Mouse (Mus musculus): Measurements from ENCODE around the gene Clps. TPM values are rescaled to one million over a fixed set of nuclear protein-coding genes. Genes with fewer than 3 reads are reported as not detected.

Gene Clps
- 0.31 TPM in 1 of 2 replicates, not detected in the other for polyA plus RNA-seq (2016; fragmentation: Nextera tagmentation; extraction: Ambion mirVana)

DNA sequence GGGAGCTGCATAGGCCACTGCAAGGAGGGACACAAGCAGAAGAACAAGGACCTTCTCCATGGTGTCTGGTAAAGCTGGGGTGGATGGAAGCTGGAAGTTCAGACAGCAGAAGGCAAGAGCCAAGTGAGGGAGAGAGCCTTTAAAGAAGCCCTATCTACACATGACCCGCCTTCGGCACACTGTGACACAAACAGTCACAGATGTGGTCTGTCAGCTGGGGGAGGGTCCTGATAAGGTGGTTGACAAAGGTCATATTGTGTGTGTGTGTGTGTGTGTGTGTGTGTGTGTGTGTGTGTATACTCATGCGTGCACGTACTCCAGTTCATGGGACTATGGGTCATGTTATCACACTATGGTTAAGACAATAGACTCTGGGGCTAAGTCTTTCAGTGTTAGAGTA lies at the start of gene Clps:
Gene Clps, minus strand, starts transcription at position 169 of the 400 bp plus-strand sequence.
- no peak within 1 kb of the TSS for H3K4me3 ChIP-seq
- no peaks in the 10 kb centered on the region for H3K9me3 ChIP-seq (replicated peaks)
- no peak within 1 kb of the TSS for H3K27ac ChIP-seq (ENCODE audit: poor library complexity, severe bottlenecking)
- H3K27me3 ChIP-seq (replicated peaks), result no peaks in the 10 kb centered on the region
- peaks cover 5% of the 10 kb centered on the region; the same call in 1 of the 2 replicates for H3K4me1 ChIP-seq (replicated peaks)
- no peak for ATAC-seq (ENCODE audit: insufficient number of reproducible peaks, low FRiP score)
- no peak within 1 kb of the TSS for H3K4me2 ChIP-seq
- no peaks in the 10 kb centered on the region for H3K36me3 ChIP-seq
- 60% methylated on average over 4 of the region's 4 CpGs for WGBS
- no peak within 1 kb of the TSS for H3K9ac ChIP-seq

DNA sequence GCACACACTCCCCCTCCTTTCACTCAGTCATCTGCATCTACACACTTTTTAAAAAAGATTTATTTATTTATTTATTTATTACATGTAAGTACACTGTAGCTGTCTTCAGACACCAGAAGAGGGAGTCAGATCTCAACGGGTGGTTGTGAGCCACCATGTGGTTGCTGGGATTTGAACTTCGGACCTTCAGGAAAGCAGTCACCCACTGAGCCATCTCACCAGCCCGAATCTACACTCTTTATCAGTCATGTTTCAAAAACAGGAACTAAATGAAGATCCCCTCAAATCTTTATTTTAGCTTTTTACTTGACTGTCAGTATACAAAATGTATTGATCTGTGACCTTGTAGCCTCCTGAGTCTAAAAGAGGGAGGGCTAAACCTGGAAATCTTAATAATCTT lies 49.0 kb upstream of the Clps start:
- H3K36me3 ChIP-seq, result peaks cover 42% of the 10 kb centered on the region
- no peak overlapping the region for H3K27ac ChIP-seq (ENCODE audit: poor library complexity, severe bottlenecking)
- 77% methylated on average over 3 of the region's 3 CpGs for WGBS
- 0 out of 2 replicates have a peak, but pooled peaks cover 4% of the 10 kb centered on the region for H3K4me1 ChIP-seq (replicated peaks)
- H3K27me3 ChIP-seq (replicated peaks), result no peaks in the 10 kb centered on the region
- H3K9me3 ChIP-seq (replicated peaks), result no peaks in the 10 kb centered on the region
- no peak overlapping the region for H3K4me3 ChIP-seq
- no peak overlapping the region for H3K9ac ChIP-seq
- ATAC-seq (ENCODE audit: insufficient number of reproducible peaks, low FRiP score), result no peak
- no peak overlapping the region for H3K4me2 ChIP-seq

DNA sequence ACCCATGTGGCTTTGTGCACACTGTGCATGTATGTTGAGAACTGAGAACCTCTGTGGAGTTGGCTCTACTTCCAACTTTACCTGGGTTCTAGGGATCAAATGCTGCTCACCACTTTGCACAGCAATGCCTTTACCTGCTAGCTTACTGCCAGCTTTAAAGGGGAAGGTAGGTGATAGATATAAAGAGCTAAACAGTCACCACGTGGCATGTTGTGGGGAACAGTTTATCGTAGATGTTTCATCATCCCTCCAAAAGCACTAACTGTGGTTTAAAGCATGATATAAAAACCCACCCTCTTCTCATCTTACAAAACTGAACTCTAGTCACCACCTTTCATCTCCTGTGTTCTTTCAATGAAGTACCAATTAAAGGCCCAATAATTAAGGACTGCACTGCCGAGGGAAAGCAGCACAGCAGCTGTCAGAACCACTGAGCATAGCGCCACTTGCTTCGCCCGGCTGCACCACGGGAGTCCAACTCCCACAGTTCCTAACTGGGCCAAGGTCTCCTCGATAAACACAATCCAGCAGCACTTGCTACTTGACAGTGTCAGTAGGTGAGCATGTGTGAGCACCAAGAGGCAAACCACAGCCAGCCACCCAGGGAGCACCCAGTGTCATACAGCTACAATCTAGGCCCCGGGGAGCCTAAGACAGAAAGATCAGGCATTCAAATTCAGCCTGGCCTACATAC lies 41.1 kb upstream of the Clps start:
- ATAC-seq (ENCODE audit: insufficient number of reproducible peaks, low FRiP score), result no peak

DNA sequence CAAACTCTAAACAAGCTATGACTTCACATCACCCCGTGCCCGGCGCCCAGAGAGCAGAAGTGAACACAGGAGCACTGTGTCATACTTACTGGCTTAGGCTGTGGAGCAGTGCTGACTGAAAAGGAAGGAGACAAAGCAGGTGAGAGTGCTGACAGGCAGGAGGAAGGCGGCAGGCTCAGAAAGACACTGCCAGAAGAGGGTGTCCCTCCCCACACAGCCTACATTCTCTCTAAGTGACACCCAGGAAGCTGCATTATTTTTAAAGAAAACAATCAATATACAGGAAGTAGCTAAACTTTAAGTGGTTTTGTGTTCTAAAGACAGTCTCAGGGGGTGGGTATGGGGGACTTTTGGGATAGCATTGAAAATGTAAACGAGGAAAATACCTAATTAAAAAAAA lies 40.2 kb upstream of the Clps start:
- ATAC-seq (ENCODE audit: insufficient number of reproducible peaks, low FRiP score), result no peak
- H3K4me3 ChIP-seq, result no peak overlapping the region
- 78% methylated on average over 5 of the region's 5 CpGs for WGBS

More for the DNA sequence above, 41.1 kb upstream of the Clps start:
- Histone ChIP-seq H3K9me3 (replicated peaks) (no peaks in the 10 kb centered on the region), H3K27ac (ENCODE audit: poor library complexity, severe bottlenecking) (no peak overlapping the region), H3K4me3 (no peak overlapping the region), H3K27me3 (replicated peaks) (no peaks in the 10 kb centered on the region), H3K9ac (no peak overlapping the region), H3K4me1 (replicated peaks) (no peaks in the 10 kb centered on the region), H3K4me2 (no peak overlapping the region), H3K36me3 (peaks cover 86% of the 10 kb centered on the region)
- 91% methylated on average over 9 of the region's 9 CpGs for WGBS

DNA sequence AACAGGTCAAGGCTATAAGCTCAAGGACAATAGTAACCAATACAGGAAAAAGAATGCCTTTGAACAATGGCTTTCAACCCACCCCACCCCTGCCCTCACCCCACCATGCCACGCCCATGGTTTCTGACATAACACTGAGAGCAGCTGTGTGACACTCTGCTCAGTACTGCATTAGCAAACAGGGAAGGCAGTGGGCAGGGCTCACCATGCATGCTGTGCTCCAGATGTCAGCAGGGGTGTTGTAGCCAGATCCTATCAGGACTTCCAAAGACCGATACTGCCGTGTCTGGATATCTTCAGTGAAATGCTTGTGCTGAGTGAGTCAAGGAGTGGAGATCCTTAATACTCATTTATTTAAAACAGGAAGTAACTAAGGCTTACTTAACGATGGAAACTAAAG lies 33.4 kb upstream of the Clps start:
- ATAC-seq (ENCODE audit: insufficient number of reproducible peaks, low FRiP score), result no peak
- Histone ChIP-seq H3K36me3 (peaks cover 87% of the 10 kb centered on the region), H3K4me2 (no peak overlapping the region), H3K27me3 (replicated peaks) (no peaks in the 10 kb centered on the region), H3K4me3 (no peak overlapping the region), H3K9ac (no peak overlapping the region), H3K9me3 (replicated peaks) (no peaks in the 10 kb centered on the region), H3K27ac (ENCODE audit: poor library complexity, severe bottlenecking) (no peak overlapping the region), H3K4me1 (replicated peaks) (peaks cover 14% of the 10 kb centered on the region)
- 46% methylated on average over 4 of the region's 4 CpGs for WGBS

More for the DNA sequence above, 40.2 kb upstream of the Clps start:
- H3K4me1 ChIP-seq (replicated peaks), result no peaks in the 10 kb centered on the region
- H3K4me2 ChIP-seq, result no peak overlapping the region
- H3K9ac ChIP-seq, result no peak overlapping the region
- H3K27ac ChIP-seq (ENCODE audit: poor library complexity, severe bottlenecking), result no peak overlapping the region
- no peaks in the 10 kb centered on the region for H3K9me3 ChIP-seq (replicated peaks)
- peaks cover 89% of the 10 kb centered on the region for H3K36me3 ChIP-seq
- no peaks in the 10 kb centered on the region for H3K27me3 ChIP-seq (replicated peaks)

DNA sequence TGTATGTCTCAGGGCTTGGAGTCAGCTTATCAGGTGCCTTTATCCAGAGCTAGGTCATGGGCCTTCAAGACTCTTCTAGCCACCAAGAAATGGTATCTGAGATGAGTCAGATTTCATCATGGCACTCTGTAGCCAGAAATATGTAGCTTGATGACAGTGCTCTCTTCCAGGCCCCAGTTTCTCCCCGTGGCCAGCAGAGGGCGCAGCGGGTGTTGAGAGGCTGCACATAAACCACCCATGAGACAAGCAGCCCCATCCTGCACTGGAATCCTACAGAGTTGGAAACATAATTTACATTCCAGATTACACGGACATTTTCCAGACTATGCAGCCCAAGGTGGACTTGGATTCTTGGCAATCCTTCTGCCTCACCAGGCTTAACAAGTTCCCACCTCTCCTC lies 32.4 kb upstream of the Clps start:
- H3K9ac ChIP-seq, result no peak overlapping the region
- no peaks in the 10 kb centered on the region for H3K27me3 ChIP-seq (replicated peaks)
- no peak overlapping the region for H3K4me2 ChIP-seq
- H3K9me3 ChIP-seq (replicated peaks), result no peaks in the 10 kb centered on the region
- ATAC-seq (ENCODE audit: insufficient number of reproducible peaks, low FRiP score), result no peak
- H3K4me1 ChIP-seq (replicated peaks), result peaks cover 14% of the 10 kb centered on the region
- peaks cover 89% of the 10 kb centered on the region for H3K36me3 ChIP-seq
- no peak overlapping the region for H3K27ac ChIP-seq (ENCODE audit: poor library complexity, severe bottlenecking)
- H3K4me3 ChIP-seq, result no peak overlapping the region
- 16% methylated on average over 4 of the region's 4 CpGs for WGBS

DNA sequence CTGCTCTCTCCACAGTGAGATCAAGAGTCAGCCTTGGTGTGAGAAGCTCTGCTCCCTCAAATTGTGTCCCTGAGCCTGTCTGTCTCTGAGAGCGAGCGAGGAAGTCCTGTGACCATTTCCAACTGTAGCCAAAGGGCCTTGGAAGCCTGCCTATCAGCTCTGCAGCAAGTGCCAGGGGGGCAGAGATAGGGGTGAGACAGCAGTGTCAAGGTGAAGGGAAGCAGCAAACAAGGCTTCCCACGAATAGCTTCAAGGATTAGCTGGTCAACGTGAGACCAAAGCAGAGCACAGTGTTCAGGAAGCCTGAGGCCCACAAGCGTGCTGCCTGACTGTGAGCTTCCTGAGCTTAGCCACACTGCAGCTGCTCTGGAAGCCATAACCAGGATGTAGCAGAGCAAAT lies 30.9 kb upstream of the Clps start:
- Histone ChIP-seq H3K36me3 (peaks cover 80% of the 10 kb centered on the region), H3K9me3 (replicated peaks) (no peaks in the 10 kb centered on the region), H3K4me3 (no peak overlapping the region), H3K9ac (no peak overlapping the region), H3K27me3 (replicated peaks) (no peaks in the 10 kb centered on the region), H3K4me1 (replicated peaks) (peaks cover 14% of the 10 kb centered on the region), H3K27ac (ENCODE audit: poor library complexity, severe bottlenecking) (no peak overlapping the region; the same call in 1 of the 2 replicates), H3K4me2 (no peak overlapping the region)
- WGBS, result 61% methylated on average over 5 of the region's 5 CpGs
- ATAC-seq (ENCODE audit: insufficient number of reproducible peaks, low FRiP score), result 0 out of 2 replicates have a peak, but pooled peaks have one; percentile 33

DNA sequence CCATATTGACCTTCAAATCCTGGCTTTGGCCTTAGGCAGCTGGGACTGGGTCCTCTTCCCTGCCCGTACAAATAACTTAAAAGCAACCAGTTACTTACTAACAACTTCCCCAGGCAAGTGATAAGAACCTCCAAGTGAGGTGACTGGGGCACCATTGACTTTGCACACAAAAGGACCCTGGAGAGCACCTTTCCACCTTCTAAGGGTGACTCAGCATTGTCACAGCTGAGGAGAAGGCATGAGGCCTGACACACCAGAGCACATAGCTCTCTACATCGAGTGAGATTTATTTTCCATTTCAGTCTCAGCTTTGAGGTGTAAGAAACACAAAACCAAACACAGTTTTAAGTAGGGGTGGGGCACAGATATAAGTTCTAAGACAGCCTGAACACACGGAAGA lies 30.0 kb upstream of the Clps start:
- peaks cover 71% of the 10 kb centered on the region for H3K36me3 ChIP-seq
- H3K9ac ChIP-seq, result no peak overlapping the region
- WGBS, result 74% methylated on average over 3 of the region's 3 CpGs
- peaks cover 14% of the 10 kb centered on the region for H3K4me1 ChIP-seq (replicated peaks)
- H3K9me3 ChIP-seq (replicated peaks), result no peaks in the 10 kb centered on the region
- no peak overlapping the region for H3K4me2 ChIP-seq
- no peaks in the 10 kb centered on the region for H3K27me3 ChIP-seq (replicated peaks)
- H3K4me3 ChIP-seq, result no peak overlapping the region
- no peak for ATAC-seq (ENCODE audit: insufficient number of reproducible peaks, low FRiP score)
- H3K27ac ChIP-seq (ENCODE audit: poor library complexity, severe bottlenecking), result no peak overlapping the region

DNA sequence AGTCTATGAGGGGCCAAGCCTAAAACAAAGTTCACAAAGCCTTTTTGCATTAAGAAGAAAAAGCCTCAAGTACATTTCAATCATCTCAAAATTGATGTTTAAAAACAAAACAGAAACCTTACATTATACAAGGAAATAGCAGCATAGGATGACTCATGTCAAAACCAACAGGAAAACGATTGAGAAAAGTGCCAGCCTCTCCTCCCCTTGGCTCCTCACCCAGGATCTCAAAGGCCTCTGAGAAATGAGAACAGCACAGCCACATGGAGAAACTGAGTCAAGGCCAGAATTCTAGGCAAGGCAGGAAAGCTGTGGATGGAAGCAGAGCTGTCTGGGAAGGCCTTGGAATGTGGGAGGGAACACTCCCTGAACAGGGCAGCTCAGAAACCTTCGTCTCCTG lies 28.0 kb upstream of the Clps start:
- no peak overlapping the region for H3K27ac ChIP-seq (ENCODE audit: poor library complexity, severe bottlenecking)
- no peak for ATAC-seq (ENCODE audit: insufficient number of reproducible peaks, low FRiP score)
- no peak overlapping the region for H3K4me2 ChIP-seq
- H3K9ac ChIP-seq, result no peak overlapping the region
- H3K4me3 ChIP-seq, result no peak overlapping the region
- 76% methylated on average over 2 of the region's 2 CpGs for WGBS
- H3K9me3 ChIP-seq (replicated peaks), result no peaks in the 10 kb centered on the region
- H3K27me3 ChIP-seq (replicated peaks), result no peaks in the 10 kb centered on the region
- H3K4me1 ChIP-seq (replicated peaks), result peaks cover 11% of the 10 kb centered on the region
- H3K36me3 ChIP-seq, result peaks cover 59% of the 10 kb centered on the region

DNA sequence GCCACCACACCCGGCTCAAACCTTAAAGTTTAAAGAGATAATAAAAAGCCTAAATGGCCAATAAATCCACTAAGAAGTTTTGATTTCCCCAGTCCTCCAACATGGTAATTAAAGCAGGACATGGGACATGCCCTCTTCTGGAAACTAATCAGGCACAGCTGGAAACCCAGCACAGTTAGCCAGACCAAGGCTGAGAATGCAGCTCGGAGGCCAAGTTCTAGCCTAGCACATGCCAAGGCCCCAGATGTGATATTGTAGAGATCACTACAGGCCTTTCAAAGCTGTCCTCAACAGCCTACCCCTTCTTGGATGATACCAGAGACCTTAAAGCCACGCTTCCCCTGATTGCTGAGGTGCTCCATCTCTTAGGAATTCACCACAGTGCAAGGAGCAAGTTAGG lies 25.9 kb upstream of the Clps start:
- H3K36me3 ChIP-seq, result peaks cover 38% of the 10 kb centered on the region
- H3K4me2 ChIP-seq, result no peak overlapping the region
- no peaks in the 10 kb centered on the region for H3K27me3 ChIP-seq (replicated peaks)
- H3K27ac ChIP-seq (ENCODE audit: poor library complexity, severe bottlenecking), result no peak overlapping the region
- ATAC-seq (ENCODE audit: insufficient number of reproducible peaks, low FRiP score), result no peak
- no peaks in the 10 kb centered on the region for H3K9me3 ChIP-seq (replicated peaks)
- H3K4me3 ChIP-seq, result no peak overlapping the region
- peaks cover 3% of the 10 kb centered on the region; the same call in 1 of the 2 replicates for H3K4me1 ChIP-seq (replicated peaks)
- 84% methylated on average over 3 of the region's 3 CpGs for WGBS
- no peak overlapping the region for H3K9ac ChIP-seq

DNA sequence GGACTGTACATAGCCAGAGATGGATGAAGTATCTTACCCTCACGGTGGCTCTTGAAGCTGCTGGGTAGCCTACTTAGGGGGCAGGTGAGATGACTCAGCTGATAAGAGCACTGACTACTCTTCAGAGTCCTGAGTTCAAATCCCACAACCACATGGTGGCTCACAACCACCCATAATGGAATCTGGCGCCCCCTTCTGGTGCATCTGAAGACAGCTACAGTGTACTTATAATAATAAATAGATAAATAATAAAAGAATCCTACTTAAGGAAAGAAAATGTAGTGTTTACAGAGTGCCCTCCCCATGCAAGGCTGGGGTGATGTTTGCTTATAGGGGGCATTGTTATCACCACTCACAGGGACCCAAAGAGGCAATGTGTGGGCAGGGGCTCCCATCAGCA lies 20.5 kb upstream of the Clps start:
- WGBS, result 46% methylated on average over 2 of the region's 2 CpGs
- Histone ChIP-seq H3K4me3 (no peak overlapping the region), H3K9me3 (replicated peaks) (no peaks in the 10 kb centered on the region), H3K36me3 (no peaks in the 10 kb centered on the region), H3K4me1 (replicated peaks) (no peaks in the 10 kb centered on the region; the same call in 1 of the 2 replicates), H3K4me2 (no peak overlapping the region), H3K27ac (ENCODE audit: poor library complexity, severe bottlenecking) (no peak overlapping the region), H3K9ac (no peak overlapping the region), H3K27me3 (replicated peaks) (peaks cover 7% of the 10 kb centered on the region; the same call in 1 of the 2 replicates)
- ATAC-seq (ENCODE audit: insufficient number of reproducible peaks, low FRiP score), result no peak

DNA sequence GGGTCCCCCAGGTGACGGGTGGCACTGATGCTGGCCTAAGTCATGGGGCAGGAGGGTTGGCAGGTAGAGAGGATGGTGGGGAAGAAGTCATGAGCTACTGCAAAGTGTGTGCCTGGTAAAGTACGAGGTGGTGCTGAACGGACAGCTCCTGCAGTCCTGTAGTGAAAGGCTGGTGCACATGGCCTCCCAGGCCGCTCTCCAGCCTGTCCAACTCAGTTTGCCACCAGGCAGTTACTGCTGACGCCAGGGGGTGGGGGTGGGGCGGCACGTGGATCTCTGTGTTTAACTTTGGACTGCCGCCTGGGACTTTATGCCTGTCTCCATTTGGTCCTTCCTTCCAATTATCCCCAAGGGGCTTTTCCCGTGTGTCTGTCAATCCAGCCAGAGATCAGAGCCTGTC lies 19.8 kb upstream of the Clps start:
- WGBS, result 5% methylated on average over 9 of the region's 9 CpGs
- Histone ChIP-seq H3K27me3 (replicated peaks) (peaks cover 10% of the 10 kb centered on the region; the same call in 1 of the 2 replicates), H3K4me3 (no peak overlapping the region), H3K27ac (ENCODE audit: poor library complexity, severe bottlenecking) (no peak overlapping the region), H3K9me3 (replicated peaks) (no peaks in the 10 kb centered on the region), H3K4me2 (no peak overlapping the region), H3K4me1 (replicated peaks) (peaks cover 6% of the 10 kb centered on the region), H3K36me3 (no peaks in the 10 kb centered on the region), H3K9ac (no peak overlapping the region)
- ATAC-seq (ENCODE audit: insufficient number of reproducible peaks, low FRiP score), result no peak

All from heart, embryonic 12.5 days (tissue).